Mouse (Mus musculus): ENCODE data around the gene AU022252.
"Not testable (repeated sequence)": the region's sequence is repeated elsewhere in the genome, so short reads cannot be mapped to it uniquely, and the experiment has no call there.

Gene AU022252

DNA sequence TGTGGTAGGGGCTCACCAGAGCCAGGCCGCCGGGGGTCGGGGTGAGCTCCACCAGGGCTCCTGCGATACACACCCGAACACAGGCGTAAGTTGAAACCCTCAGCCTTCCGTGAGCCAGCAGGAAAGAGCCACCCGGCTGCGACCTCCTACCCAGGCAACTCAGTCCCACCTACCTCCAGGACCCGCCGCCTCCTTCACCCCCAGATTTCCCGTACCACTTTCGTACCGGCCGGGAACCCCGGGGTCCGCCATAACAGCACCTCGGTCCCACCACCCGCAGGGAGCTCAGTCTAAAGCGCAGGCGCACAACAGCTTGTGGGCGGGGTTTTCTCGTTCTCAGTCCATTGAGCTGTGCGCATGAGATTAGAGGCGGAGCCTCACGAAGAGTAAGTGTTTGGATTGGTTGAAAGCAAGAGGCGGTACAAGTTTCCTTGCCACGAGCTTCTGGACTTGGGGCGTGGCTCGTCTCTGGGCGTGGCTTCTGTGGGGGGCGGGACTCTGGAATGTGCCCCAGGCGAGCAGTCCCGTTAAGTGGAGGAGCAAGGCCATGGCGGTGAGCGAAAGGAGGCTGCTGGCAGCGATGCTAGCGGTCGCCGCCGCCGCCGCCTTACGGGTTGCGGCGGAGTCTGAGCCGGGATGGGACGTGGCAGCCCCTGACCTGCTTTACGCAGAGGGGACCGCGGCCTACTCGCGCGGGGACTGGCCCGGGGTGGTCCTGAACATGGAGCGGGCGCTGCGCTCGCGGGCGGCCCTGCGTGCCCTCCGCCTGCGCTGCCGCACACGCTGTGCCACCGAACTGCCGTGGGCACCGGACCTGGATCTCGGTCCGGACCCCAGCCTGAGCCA lies at the start of gene AU022252, which contains the start of gene P3h1:
TSS of gene AU022252 (minus strand) at position 303 of the 846 bp plus-strand sequence.
TSS of gene P3h1 (plus strand) at position 506 of the 846 bp plus-strand sequence.
- peak; percentile 100 for DNase-seq (ENCODE audit: low read depth)

DNA sequence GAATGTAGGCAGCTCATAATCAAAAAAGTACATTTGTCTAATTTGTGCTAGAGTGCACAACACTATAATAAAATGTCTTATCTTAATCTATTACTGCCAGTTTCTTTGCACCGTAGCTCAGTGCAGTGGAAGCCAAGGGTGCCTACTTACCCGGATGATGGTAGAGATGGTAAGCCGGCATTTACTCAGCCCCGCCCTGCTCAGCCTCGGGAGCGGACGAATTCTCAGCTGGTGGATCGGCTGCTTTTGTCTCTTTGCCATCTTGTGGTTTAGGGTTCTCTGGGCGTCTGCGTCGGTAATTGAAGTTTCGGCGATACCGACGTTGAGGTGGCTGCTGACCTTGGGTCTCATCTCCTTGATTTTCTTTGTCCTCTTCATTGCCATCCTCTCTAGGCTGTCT lies 46.3 kb upstream of the AU022252 start:
- DNase-seq (ENCODE audit: low read depth), result not testable (repeated sequence)

DNA sequence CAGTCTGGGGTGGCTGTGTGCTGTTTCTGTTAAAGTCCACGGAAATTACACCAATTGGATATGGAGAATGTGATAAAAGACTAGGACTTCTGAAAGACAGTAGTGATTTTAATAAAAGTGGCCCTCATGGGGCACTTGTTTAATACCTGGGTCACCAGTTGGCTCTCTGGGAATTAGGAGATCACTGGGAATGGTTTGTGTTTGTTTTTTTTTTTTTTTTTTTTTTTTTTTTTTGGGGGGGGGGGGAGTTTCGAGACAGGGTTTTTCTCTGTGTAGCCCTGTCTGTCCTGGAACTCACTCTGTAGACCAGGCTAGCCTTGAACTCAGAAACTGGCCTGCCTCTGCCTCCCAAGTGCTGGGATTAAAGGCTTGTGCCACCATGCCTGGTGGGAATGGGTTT lies 43.2 kb upstream of the AU022252 start:
- DNase-seq (ENCODE audit: low read depth), result no peak

DNA sequence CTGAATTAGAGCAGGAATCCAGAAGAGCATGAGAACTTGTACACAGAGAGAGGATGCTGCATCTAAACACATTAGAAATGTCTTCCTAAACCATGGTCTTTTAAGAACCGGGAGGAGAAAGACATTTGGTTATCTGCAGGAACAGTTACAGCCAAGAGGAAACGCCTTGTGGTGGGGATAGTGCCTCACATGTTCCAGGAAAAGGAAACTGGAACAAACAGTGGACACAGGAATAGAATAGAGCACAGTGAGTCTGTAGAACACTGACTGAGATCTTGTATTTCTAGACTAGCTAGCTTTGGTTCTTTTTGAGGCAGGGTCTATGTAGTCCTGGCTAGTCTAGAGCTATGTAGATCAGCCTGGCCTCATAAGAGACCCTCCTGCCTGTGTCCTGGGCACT lies 42.7 kb upstream of the AU022252 start:
- DNase-seq (ENCODE audit: low read depth), result no peak

DNA sequence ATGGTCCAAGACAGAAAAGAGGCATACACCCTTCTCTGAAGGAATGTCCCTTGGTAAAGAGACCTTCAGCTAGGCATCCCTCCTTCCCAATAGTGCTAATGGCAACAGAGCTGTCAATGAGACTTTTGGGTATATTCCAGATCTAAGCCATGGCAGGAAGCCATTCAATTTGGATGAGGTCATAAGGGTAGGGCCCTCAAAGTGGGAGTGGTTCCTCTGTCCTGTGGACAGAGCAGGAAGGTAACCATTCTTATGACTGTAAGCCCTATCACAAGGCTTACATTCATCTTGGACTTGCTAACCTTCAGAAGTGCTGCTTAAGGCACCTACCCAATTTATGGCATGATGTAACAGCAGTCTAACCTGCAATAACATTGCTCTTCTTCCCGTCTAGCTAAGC lies 42.1 kb upstream of the AU022252 start:
- no peak for DNase-seq (ENCODE audit: low read depth)

DNA sequence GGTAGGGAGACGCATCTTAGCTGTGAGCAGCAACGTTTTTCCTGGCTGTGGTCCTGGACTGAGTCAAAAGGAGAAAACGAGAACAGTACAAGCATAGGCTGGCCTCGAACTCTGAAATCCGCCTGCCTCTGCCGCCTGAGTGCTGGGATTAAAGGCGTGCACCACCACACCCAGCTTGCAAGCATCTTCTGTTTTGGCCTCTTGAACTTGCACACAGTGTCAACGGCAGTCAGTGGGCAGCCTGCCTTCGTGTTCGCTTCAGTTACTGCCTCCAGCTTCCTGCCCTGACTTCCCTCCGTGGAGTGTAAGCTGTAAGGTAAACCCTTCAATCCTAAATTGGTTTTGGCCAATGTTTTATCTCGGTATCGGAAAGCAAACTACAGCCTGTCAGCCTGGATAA lies 34.1 kb upstream of the AU022252 start:
- no peak for DNase-seq (ENCODE audit: low read depth)

DNA sequence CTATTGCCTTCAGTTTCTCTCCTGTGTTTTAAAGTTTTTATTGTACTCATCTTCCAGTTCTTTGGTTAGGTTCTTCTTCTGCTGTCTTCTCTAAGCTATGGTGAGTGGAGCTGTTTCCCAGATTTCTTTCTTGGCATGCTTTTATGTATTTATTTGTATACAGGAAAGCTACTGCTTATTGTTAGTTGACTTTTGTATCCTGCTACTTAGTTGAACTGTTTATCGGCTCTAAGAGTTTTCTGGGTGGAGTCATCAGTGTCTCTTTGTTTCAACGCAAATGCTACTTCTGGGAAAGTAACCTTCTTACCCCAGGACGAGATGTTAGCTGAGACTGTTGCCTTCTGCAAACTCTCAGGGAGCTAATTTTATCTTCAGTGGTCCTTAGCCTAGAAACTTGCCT lies 30.9 kb upstream of the AU022252 start:
- no peak for DNase-seq (ENCODE audit: low read depth)

DNA sequence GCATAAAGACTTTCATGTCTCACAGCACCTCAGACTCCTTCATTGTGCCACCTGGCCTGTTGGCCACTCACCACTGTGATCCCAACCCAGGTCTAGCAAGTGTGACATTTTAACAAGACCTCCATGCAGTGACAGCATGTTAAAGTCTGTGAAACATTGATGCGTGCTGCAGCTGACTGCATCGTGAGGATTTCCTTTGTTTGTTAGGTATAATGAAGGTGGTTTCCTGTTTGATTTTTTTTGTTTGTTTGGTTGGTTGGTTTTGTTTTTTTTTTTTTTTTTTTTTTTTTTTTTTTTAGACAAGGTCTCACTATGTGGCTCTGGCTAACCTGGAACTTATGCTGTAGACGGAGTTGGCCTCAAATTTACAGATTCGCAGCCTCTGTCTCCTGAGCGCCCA lies 30.0 kb upstream of the AU022252 start:
- no peak for DNase-seq (ENCODE audit: low read depth)

DNA sequence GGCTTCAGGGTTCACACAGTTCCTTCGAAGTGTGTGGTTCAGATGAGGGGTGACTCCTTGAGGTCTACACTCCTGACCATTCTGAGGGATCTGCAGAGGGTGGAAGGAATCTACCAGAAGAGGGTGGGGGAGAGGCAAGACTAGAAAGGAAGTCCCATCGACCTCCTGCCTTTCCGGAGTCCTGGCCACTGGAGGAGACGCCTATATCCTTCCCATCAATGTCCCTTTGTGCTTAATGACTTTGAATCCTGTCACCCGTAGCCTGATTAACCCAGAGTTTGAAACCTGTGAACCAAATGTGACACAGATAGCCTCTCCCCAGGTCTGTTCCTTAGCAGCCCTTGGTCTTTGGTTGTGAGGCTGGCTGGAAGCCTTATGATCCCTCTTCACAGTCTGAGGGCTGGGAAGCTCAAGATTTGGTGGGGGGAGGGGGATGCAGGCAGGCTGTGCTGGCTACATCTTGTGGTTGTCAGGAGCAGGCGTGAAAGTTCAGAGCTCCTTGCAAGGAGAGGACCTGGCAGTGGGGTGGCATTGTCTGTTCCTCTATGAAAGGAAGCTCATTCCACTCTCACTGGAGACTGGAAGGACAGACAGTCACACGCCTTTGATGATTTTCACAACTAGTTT lies 28.7 kb upstream of the AU022252 start:
- DNase-seq (ENCODE audit: low read depth), result no peak

DNA sequence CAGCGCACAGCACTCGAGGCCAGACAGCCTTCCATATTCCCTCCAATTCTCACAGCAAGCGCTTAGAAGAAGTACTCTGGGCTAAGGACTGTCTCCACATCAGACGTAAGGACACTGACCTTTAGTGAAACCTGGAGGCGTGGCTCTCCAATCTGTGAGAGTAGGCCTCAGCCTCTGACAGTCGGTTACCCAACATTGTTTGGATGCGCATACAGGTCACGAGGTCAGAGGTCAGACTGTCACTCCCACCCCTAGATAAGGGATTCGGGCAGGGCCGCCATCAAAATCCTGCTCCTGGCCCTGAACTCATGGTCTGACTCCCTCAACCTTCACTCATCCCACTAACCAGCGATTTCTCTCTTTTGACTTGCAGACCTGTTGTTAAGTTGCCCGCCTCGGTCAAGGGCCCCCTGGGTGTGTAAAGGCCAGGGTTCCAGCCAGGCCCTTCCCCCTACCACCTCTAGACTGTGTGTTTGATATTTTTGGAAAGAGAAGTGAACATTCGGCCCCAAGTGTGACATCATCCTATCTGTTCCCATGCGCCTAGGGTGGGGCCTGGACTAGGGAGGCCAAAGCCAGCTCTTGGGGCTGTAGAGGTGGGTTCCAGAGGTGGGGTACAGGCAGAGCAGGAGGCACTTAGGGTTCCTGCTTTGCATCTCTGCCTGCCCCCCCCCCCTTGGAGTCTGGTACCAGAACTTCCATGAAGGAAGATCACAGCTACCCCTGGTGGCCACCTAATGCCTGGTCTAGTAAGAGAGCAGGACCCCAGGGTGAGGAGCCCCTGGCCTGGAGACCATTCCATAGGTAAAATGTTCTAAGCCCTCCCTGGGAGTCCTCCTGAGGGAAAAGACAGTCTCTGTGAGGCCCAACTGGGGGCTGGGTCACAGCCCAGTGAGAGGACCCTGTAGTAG lies 27.1 kb upstream of the AU022252 start:
- DNase-seq (ENCODE audit: low read depth), result no peak

DNA sequence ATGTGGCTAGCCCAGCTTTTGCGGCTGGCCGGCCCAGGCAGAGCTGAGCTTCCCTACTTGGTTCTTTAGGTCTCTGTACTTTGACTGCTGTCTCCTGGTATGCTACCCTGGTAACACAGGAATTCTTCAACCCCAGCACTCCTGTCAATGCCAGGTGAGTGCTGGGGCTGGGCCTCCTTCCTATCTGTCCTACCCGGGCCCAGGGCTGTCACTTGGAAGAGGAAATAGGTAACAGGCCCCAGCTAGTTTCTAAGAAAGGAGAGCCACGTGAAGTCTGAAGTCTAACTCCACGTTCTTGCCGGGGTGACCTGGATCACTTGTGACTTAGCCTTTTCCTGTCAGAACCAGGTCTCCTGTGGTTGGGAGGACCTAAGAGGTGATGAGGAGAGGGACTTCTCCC lies 24.6 kb upstream of the AU022252 start:
- DNase-seq (ENCODE audit: low read depth), result no peak

DNA sequence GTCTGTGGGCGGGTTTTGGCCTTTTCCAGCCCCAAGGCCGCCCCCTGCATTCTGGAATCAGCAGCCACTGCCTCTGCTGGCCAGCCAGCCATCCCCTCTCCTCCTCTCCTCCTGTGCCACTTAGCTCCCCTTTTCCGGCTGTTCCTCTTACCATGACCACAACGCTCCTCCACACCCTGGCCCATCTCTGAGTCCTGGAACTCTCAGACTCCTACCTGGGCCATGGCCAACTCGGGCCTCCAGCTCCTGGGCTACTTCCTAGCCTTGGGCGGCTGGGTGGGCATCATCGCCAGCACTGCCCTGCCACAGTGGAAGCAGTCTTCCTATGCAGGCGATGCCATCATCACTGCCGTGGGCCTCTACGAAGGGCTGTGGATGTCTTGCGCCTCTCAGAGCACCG lies 22.8 kb upstream of the AU022252 start, which contains the start of gene Cldn19:
TSS of gene Cldn19 (plus strand) at position 64 of the 400 bp plus-strand sequence.
- DNase-seq (ENCODE audit: low read depth), result peak; percentile 27

DNA sequence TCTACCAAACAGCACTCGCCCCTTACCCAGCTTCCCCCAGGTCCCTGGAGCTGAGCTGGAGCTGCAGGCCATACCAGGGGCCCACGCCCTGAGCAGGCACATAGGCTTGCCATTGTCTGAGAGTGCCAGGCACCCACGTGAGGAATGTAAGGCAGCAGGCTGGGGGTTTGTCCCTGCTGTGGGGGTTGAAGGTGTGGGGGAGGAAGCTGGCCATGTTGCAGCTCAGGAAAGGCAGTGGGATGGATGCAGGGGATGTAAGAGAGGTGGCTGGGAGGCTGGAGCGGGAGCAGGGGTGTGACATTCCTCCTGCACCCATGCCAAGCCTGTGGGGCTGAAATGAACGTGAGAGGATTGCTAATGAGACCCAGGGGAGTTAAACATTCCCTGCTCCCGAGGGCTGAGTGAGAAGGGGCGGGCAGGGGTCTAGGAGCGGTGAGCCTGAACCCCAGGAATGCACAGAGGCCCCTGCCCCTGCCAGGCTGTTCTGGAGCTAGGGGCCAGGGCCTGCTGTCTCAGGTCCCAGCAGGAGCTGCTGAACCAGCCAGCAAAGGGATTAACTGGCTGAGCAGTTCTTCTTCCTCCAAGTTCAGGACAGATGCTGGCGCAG lies 21.6 kb upstream of the AU022252 start:
- peak; percentile 44 for DNase-seq (ENCODE audit: low read depth)

DNA sequence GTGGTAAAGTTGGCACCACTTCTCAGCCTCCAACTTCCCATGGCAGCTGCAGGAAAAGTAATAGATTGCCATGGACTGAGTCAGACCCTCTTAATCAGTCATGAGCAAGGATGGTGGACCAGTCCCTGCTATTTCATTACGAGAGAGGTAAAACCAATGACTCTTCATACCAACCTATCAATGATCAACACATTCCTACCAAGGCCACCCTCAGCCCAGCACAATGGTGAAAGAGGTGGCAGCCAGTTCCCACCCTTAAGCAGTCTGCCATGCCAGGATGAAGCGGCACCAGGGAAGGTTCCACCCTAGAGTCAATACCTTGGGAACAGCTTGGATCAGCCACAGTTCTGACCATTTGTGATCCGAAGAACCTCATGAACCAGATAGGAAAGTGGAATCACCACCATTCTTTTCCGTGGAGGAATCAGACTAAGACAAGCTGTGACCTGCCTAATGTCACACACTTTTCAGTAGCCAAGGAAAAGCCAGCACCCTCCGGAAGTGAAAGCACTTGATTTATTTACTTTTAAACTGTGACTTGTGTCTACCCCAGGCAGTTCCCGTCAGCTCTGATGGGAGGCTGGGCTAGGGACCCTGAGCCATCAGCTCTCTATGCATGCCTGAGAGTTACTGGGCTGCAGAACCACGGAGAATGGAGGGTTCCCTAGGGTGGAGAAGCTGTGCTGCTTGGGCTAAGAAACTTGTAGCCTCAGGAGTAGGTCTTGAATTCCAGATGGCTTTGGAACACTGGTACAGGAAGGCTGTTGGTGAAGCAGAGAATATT lies 19.7 kb upstream of the AU022252 start:
- DNase-seq (ENCODE audit: low read depth), result no peak

DNA sequence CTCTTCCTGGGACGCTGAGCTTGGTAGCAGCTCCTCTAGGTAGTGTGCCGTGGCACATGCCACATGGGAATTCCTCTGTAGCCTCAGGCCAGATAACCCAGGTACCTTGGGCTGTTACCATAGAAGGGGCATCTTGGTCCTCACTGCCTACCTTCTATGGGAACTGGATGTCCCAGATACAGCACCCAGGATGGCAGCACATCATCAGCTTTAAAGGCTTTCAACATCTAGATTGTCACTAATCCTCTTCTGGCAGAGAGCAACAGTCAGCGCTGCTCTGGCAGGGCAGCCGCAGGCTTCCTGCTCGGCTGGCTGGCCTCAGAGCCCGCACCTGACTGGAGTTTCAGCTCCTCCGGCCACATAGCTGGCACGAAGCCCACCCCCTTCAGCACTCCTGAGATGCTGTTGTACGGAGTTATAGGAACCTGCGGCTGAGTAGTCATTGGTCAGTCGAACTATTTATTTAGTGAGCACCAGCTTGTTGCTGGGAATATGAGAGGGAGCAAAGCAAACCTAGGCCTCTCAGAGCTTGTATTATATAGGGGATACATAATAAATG lies 16.0 kb upstream of the AU022252 start:
- no peak for DNase-seq (ENCODE audit: low read depth)

DNA sequence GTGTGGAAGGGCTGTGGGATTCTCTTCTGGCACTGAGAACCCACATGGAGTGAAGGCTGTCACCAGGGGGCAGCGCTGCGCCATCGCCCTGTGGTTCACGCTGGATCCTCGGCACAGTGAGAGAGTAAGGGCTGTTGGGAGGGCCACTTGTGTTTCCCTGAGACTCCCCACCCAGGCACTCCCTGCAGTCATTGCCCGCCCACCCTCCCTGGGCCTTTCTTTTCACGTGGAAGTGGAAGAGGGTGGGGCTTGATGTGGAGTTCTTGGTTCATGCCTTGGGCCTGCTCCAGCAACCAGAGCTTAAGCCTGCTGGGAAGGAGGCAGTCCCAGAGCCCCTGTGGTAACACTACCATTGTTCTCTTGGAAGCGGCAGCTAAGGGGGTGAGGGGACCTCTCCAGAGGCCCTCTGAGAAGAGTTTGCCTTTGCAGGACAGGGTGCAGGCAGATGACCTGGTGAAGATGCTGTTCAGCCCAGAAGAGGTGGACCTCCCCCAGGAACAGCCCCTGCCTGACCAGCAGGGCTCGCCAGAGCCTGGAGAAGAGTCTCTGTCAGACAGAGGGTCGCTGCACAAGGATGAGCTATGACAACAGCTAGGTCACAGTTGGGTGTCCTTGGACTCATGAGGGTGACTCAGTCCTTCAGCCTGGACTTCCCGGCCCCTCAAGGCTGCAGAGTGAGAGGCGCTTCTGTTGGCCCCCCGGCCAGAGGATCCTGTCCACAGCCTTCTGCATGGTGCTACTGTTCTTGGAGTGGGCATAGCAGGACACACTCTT lies 15.1 kb upstream of the AU022252 start:
- peak; percentile 84 for DNase-seq (ENCODE audit: low read depth)

DNA sequence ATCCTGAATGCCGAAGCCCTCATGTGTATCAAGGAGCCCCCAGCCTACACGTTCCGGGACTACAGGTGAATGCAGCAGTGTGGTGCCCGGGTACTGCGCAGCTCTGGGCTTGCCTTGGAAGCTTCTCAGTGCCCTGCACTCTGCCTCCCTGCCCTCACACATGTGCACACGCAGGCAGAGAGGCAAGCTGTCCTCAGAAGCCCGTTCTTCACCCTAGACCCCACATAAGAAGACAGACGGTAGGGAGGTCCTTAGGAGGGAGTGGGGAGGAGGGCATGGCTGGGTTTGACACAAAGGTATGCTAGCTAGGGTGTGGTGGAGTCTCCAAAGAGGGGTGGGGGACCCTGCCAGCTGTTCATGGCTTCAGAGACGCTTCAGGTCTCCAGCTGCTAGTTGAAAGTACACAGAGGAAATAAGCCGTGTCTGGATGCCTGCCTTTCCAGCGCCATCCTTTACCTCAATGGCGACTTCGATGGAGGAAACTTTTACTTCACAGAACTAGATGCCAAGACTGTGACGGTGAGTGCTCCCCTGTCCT lies 14.2 kb upstream of the AU022252 start:
- no peak for DNase-seq (ENCODE audit: low read depth)

DNA sequence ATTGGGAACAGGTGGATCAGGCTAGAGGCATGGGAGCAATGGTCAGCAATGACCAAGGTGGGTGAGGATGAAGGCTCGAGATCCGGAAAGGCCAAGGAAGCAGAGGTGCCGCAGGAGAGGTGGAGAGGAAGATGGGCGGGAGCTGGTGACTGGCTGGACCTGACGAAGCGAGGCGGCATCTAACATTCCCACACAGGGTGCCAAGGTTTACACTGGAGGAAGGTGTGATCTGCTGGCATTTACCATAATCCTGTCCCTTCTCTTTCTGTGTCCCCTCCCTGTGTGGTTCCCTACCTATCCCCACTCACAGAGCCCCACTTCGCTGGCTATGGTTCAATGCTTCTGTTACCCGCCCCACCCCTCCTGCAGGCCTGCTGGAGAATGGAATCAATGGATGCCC lies 13.4 kb upstream of the AU022252 start:
- no peak for DNase-seq (ENCODE audit: low read depth)

DNA sequence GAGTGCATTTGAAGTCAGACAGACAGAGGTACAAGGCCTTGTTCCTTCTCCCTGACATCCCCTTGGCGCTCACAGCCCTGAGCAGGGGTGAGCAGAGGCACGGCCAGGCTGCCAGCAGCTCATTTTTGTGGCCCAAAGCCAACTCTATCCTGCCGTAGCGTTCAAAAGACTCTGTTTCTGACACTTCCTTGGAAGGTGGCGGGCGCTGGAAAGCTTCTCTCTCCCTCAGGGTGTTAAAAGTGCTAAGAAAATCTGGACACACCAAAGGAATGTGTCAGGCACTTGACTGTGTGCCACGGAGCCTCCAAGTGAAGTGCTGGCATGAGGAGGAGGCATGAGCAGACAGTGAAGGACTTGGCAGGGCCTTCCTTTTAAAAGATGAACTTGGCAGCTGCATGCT lies 13.0 kb upstream of the AU022252 start:
- peak; percentile 65 for DNase-seq (ENCODE audit: low read depth)

All from NIH3T3 (cell line).